Mouse (Mus musculus) Patski (cell line): ENCODE measurements around the gene Npas3. TPM values are rescaled to one million over a fixed set of nuclear protein-coding genes. Genes with fewer than 3 reads are reported as not detected.

ENCODE experiments used
- ATAC-seq: fragments of 100-300 bp; one replicate; pipeline ENCODE4 v1.8.0; 2021
- CTCF ChIA-PET: fragments of 350-600 bp; sonication (Branson Sonifier 250); formaldehyde crosslinking; loops from one replicate; lab custom pipeline; 2022; ENCODE audit warnings: inconsistent platforms; lab: Charles Lee
- POLR2A ChIA-PET: fragments of 350-600 bp; sonication (Branson Sonifier 250); formaldehyde crosslinking; loops from one replicate; lab custom pipeline; 2022; ENCODE audit warnings: antibody characterized with exemption, inconsistent platforms; lab: Charles Lee
- DNase-seq: peaks from one replicate; pipeline ENCODE4 v3.0.0-alpha.2; 2011; ENCODE audit warnings: low read depth, low spot score
- H3K27me3 ChIP-seq: fragments of 371-371 bp; one replicate; pipeline ENCODE4 v1.5.1; 2021
- CTCF ChIP-seq: fragments of 100-300 bp; IDR thresholded peaks from one replicate; pipeline ENCODE4 v1.5.1; 2021
- in situ Hi-C: fragments of 300-500 bp; cut with MboI; formaldehyde crosslinking; loops from 3 replicates; pipeline ENCODE4 v1.11.1; 2018; ENCODE audit warnings: low pct_unique_long_range_greater_than_20kb, mixed read lengths
- polyA plus RNA-seq: library from polyadenylated mRNA; unstranded; gene quantifications from one replicate; pipeline ENCODE4 v1.2.3, GENCODE M21; 2021

Gene Npas3
- polyA plus RNA-seq, 1 experiment from 2014 or later, result 0.08 TPM

DNA sequence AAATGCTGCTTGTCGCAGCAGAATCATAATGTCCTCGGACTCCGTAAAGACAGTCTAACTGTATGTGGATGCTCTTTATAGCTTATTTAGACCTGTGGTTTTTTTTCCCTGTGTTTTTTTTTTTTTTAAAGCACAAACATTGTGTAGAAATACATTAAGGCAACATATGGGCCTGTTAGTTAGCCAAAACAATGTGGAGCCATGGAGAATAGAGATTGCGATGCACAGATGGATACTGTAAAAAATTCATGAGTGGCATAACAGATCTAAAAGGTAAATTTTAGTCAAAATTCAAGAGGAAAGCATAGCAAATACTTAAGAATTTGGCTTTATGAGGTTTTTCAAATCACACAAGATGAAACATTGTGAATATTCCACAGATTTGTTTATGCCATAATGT, 444.0 kb downstream of the Npas3 start:
- DNase-seq, result no peak
- in situ Hi-C loops, result no loop called here
- CTCF ChIA-PET, result no interaction called here
- no peaks in the 10 kb centered on the region for H3K27me3 ChIP-seq
- no peak for ATAC-seq
- POLR2A ChIA-PET, result no interaction called here
- no peak for TF ChIP-seq CTCF

DNA sequence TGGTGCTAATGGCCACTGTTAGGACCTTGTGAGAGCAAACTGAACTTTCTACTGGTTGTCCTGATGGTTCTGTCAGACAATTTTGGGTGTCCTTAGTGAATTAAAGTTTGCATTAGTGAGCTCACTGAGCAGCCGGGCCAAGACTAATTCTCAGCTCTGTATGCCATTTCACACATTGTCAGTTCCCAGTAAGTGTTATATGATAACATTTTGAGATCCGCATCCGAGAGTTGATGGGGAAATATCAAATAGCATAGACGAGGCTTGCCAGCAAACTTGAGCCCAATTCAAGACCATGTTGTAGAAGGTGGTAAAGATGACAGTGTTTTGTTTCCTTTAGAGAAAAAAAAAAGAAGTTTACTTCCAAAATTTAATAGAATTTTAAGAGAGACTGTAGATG, 445.9 kb downstream of the Npas3 start:
- DNase-seq, result no peak
- POLR2A ChIA-PET, result no interaction called here
- in situ Hi-C loops, result no loop called here
- CTCF ChIA-PET, result no interaction called here
- ATAC-seq, result no peak
- TF ChIP-seq CTCF, result no peak
- no peaks in the 10 kb centered on the region for H3K27me3 ChIP-seq

DNA sequence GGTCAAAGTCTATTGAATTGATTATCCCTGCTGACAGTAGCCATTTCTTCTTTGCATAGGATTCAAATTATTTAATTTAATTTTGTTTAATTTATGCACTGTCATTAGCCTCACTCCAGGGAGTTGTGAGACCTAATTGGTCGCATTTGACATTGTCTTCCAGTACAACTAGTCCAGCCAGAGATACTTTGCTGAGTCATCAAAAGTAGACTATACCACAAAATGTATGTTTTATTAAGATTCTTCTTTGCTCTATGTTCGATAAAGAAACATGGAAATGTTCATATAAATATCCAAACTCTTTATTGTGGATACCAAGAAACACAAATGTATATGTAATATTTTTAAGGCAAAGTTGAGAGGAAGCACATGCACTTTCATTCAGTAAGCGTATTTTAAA, 446.8 kb downstream of the Npas3 start:
- ATAC-seq, result no peak
- CTCF ChIA-PET, result no interaction called here
- H3K27me3 ChIP-seq, result no peaks in the 10 kb centered on the region
- no peak for TF ChIP-seq CTCF
- in situ Hi-C loops, result no loop called here
- POLR2A ChIA-PET, result no interaction called here
- DNase-seq, result no peak

DNA sequence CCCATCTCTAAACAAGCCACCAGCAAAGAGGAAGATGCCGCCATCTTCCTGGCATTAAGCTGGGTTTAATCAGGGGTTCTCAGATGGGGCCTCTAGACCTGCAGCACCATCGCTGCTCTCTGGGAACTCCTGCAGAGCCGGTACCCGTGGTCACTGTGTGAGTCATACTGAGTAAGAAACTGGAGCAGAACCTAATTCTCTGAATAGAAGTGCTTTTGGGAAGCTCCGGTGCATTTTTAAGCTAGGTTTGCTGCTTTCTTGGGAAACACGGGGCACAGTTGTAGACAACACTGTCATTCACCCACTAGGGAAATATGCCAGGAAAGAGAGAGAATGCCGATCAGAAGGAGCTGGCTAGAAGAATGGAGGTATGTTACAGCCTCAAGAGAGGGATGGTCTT, 449.2 kb downstream of the Npas3 start:
- in situ Hi-C loops, result no loop called here
- ChIA-PET CTCF (no interaction called here), POLR2A (no interaction called here)
- no peaks in the 10 kb centered on the region for H3K27me3 ChIP-seq
- peak; percentile 28 for DNase-seq
- peak; percentile 54 for ATAC-seq
- no peak for TF ChIP-seq CTCF

DNA sequence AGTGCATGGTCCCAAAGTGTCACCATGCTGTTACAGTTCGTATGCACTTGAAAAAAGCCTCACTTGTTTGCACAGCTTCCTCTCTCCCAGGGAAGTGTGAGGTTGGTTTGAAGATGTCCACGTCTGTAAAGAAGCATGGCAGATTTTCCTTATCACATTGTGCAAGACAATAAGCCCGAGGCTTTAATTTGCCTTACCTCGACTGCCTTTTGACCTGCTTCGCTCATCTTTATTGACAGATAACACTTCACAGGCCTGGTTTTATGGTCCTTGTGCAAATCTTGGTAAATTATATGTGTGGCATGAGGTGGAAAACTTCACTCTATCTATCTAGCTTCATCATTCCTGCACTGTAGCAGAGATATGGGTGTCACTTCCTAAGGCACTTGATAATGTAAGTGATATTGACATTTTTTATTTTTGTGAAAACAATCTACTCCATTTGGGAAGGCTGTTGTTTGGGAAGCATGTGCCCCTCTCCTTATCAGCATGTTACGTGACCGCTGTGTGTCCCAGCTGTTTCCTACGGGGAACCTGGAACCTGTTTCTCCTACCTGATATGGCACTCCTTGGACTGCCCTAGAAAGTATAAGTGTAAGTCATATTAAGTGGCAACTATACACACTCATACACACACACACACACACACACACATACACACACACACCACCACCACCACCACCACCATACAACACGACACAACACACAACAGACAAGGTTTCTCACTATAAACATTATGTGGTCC, 450.2 kb downstream of the Npas3 start:
- POLR2A ChIA-PET, result no interaction called here
- CTCF ChIA-PET, result no interaction called here
- DNase-seq (no peak), ATAC-seq (no peak)
- TF ChIP-seq CTCF, result no peak
- in situ Hi-C loops, result no loop called here
- no peaks in the 10 kb centered on the region for H3K27me3 ChIP-seq

DNA sequence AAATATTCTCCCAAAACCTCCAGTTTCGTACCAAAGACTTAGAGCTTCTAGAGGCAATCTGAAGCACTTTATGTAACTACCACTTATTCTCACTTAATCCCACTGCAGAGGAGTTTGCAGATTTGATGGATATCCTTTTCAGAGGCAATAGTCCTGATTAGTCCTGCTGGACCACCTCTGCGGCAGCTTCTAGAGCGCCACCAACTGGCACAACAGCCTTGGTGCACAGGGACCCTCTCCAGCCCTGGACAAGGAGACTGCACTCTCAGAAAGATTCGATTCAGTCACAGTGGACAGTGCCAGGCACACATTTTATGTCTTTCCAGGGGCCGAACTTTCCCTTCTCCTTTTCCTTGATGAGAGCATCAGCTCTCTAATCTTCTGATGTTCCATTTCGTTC, 471.4 kb downstream of the Npas3 start:
- ChIA-PET POLR2A (no interaction called here), CTCF (no interaction called here)
- no peak for DNase-seq
- peak; percentile 43 for TF ChIP-seq CTCF
- in situ Hi-C loops, result no loop called here
- no peak for ATAC-seq
- no peaks in the 10 kb centered on the region for H3K27me3 ChIP-seq

DNA sequence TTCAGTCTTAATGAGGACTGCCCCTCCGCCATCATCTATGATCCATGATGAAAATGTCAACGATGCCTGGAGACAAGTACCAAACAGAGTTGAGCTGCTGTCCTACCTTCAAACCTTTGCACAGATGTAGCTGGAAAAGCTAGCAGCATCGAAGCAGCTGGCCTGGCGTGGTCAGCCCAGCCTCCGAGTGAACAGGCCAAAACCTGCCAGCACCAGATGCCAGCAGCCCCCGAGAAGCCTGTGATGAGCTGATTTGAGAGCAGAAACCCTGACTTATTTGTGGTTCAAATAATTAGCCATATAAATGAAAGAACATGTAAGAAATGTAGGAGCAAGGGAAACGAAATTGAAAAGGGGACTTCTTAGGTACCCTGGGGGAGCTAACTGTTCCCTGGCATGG, 473.7 kb downstream of the Npas3 start:
- no peak for DNase-seq
- H3K27me3 ChIP-seq, result no peaks in the 10 kb centered on the region
- in situ Hi-C loops, result no loop called here
- no peak for ATAC-seq
- ChIA-PET CTCF (no interaction called here), POLR2A (interaction anchor here (0.6 kb wide), 1 partner anchor 719 kb away, joined by 5 read pairs; no protein-coding TSS in a partner anchor)
- no peak for TF ChIP-seq CTCF

DNA sequence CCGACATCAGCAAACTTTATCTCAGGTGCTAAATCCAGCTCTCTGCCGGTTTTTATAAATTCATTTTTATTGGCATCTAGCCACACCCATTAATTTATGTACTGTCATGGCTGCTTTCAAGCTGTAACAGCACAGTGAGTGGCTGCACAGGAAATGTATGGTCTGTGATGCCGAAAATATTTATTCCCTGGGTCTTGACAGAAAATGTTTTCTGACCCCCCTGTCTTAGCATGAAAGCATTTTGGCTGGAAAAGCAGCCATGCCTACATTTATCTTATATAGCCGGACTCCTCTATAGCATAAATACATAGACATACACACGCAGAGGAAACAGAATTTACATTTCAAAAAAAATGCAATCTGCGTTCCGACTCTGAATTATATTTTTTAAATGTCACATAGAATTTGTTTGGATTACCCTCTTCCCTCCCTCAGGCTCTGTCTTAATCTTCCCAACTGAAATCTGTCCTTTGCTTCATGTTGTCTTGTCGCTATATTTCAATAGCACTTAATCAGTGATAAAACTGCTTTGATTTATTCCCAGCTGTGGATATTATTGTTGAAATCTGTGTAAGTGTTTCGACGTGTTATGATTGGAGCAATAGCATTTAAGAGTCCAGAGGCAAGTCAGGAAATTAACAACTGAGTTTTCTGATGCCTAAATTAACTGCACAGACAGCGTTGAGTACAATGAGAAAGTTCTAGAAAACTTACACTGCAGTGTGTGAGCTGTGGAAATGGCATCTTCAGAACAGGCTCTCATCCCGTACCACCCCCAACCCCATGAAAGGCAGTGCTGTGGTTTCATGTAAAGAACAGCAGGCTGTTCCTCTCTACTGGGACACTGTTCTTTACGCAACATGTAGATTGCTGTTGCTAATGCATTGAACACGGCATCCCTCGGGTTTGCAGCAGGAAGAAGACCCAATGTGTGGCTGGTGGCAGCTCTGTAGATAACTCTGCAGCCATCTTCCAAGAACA, 474.5 kb downstream of the Npas3 start:
- CTCF ChIA-PET, result no interaction called here
- no peaks in the 10 kb centered on the region for H3K27me3 ChIP-seq
- DNase-seq, result no peak
- POLR2A ChIA-PET, result interaction anchor here (0.6 kb wide), 1 partner anchor 720 kb away, joined by 5 read pairs; no protein-coding TSS in a partner anchor
- in situ Hi-C loops, result no loop called here
- TF ChIP-seq CTCF, result no peak
- no peak for ATAC-seq

DNA sequence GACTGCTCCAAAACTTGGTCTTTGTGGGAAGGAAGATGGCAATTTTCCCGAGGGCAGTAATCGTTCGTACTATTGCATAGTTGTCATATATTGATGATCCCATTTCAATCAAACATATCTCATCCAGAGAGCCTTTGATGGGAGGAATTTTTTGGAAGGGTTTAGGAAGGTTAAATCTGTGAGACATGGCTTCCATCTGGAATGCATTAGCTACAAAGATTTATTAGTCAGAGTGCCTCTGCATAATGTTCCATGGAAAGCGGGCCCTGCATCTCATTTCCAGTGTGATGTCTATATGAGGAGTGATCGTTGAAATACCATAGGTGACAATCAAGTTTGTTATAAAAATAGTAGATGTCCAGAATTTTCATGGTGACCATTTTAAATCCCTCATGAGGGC, 480.8 kb downstream of the Npas3 start:
- H3K27me3 ChIP-seq, result no peaks in the 10 kb centered on the region
- TF ChIP-seq CTCF, result no peak
- ChIA-PET CTCF (no interaction called here), POLR2A (no interaction called here)
- in situ Hi-C loops, result no loop called here
- DNase-seq (no peak), ATAC-seq (no peak)

DNA sequence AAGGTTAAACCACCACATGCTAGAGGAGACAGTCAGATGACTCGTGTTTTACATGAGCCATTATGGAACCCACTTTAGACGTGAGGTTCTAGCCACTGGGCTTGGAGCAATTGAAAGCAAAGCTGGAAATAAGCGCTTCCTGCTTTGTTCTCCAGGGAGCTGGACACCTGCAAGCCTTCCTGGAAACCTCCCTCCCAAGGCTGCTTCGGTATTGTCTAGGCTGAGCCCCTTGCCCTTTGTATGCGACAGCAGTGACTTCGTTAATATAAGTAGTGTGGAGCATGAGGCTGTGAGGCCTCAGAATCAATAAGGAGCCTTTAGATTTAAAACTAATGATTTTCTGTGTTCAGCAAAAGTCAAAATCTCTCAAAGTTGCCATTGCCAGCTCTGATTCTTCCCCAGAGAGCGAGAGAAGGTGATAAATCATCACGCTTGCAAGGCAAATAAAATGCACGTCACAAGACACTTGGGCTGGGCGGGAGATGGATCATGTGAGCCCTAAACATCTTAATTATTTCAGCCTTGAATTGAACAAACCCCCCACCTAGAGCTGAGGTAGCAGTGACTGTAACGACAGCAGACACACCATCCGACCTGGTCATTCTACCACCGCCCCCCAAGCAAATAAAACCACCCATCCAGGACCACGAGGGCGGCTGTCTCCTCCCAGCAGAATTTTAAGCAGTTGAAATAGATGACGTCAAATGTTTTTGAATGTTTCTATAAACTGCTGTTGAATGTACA, 490.2 kb downstream of the Npas3 start:
- in situ Hi-C loops, result no loop called here
- H3K27me3 ChIP-seq, result no peaks in the 10 kb centered on the region
- POLR2A ChIA-PET, result no interaction called here
- no peak for DNase-seq
- no peak for TF ChIP-seq CTCF
- CTCF ChIA-PET, result no interaction called here
- no peak for ATAC-seq

DNA sequence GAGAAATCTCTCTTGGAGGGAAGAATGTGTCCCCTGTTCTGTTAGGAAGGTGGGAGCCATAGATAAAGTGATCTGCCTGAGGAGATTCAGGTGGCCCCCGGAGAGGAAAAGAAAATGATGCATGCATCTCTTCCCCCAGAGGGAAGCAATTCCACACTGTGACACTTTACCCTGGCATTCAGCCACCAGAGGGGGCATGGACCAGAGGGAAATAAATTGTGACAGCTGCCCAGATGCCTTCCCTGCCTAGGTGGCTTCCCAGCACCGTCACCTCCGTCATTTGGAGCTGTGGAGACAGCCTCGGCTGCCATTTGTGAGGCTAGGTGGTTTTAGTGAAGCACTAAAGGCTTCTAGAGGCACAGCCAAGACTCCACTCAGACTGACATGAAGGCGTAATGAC, 498.2 kb downstream of the Npas3 start:
- TF ChIP-seq CTCF, result peak; percentile 29
- ATAC-seq, result no peak
- POLR2A ChIA-PET, result no interaction called here
- DNase-seq, result no peak
- CTCF ChIA-PET, result no interaction called here
- in situ Hi-C loops, result no loop called here
- H3K27me3 ChIP-seq, result no peaks in the 10 kb centered on the region
